16 mouse cellular contexts compared by ENCODE assay signal in genomic region chr3:98613540-98613939, GRCm38 (mm10). TPM values are rescaled to one million over a fixed set of nuclear protein-coding genes. Genes with fewer than 3 reads are reported as not detected.
"Had no signal": no experiment of that assay in that cellular context is flagged by ENCODE, and none has a peak within 500 bp of the region (broad histone marks: within the 10 kb centered on the region; RNA-seq: fewer than 3 reads in every experiment).

No protein-coding gene starts in this region.

RNA-seq across cellular contexts. Expression of gene Hsd3b5, which starts 16.5 kb away (rescaled TPM):
- polyA plus RNA-seq: frontal cortex, adult 2 months; heart, embryonic 10.5 days; heart, embryonic 12.5 days; heart, embryonic 14.5 days; heart, embryonic 16.5 days; hindbrain, embryonic 10.5 days; hindbrain, embryonic 12.5 days; hindbrain, embryonic 14.5 days; hindbrain, embryonic 16.5 days; inflammation-experienced regulatory T-cells, adult 6 months; intestine, embryonic 16.5 days; large intestine, adult 2 months; limb, embryonic 11.5 days; limb, embryonic 13.5 days; limb, embryonic 15.5 days had no signal

RNA-seq across cellular contexts. Expression of gene Gm10681, which starts 24.9 kb away (rescaled TPM):
- polyA plus RNA-seq: frontal cortex, adult 2 months; heart, embryonic 12.5 days; heart, embryonic 14.5 days; heart, embryonic 16.5 days; hindbrain, embryonic 10.5 days; hindbrain, embryonic 12.5 days; hindbrain, embryonic 16.5 days; inflammation-experienced regulatory T-cells, adult 6 months; intestine, embryonic 16.5 days; large intestine, adult 2 months; limb, embryonic 11.5 days; limb, embryonic 13.5 days; limb, embryonic 15.5 days; liver, adult 2 months had no signal
